Mouse (Mus musculus): ENCODE results near the gene Ano4. TPM values are rescaled to one million over a fixed set of nuclear protein-coding genes. Genes with fewer than 3 reads are reported as not detected.

Ano4 gene
- polyA plus RNA-seq, 1 experiment from 2014 or later: 0.48 TPM

DNA sequence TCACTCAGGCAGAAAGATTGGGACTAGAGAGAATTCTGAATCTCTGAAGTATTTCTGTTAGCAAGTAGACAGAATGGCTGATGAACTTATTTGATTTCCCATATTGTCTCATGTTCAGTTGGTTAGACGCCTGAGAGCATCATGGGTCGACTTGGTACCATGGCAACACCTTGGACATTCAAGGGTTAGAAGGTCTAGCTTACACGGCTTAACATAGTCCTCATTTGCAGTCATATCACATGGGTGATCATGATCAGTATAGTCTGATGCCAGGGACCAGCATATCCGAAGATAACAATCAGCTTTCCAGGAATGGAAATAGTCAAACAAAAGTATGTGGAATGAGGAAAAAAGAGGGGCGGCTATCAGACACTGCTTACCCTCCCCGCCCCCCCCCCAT lies 365.6 kb downstream of the Ano4 start:
- 80% methylated on average over 6 of the region's 6 CpGs for WGBS
- no peak for ATAC-seq

GRCm38 (mm10) chr10:88970951-88971725 lies 373.4 kb downstream of the Ano4 start:
- no peak overlapping the region for H3K4me2 ChIP-seq (replicated peaks)
- ATAC-seq: no peak
- H3K4me3 ChIP-seq (replicated peaks): no peak overlapping the region
- no peak overlapping the region for H3K27ac ChIP-seq
- H3K4me1 ChIP-seq (replicated peaks): no peaks in the 10 kb centered on the region
- WGBS: 74% methylated on average over 7 of the region's 7 CpGs
- H3K9me3 ChIP-seq: no peaks in the 10 kb centered on the region
- H3K27me3 ChIP-seq (replicated peaks): no peaks in the 10 kb centered on the region
- no peaks in the 10 kb centered on the region for H3K36me3 ChIP-seq
- H3K9ac ChIP-seq: no peak overlapping the region

More for the DNA sequence above, 365.6 kb downstream of the Ano4 start:
- Histone ChIP-seq H3K9ac (no peak overlapping the region), H3K4me3 (replicated peaks) (no peak overlapping the region), H3K36me3 (no peaks in the 10 kb centered on the region), H3K4me1 (replicated peaks) (no peaks in the 10 kb centered on the region), H3K9me3 (no peaks in the 10 kb centered on the region), H3K4me2 (replicated peaks) (no peak overlapping the region), H3K27me3 (replicated peaks) (no peaks in the 10 kb centered on the region), H3K27ac (no peak overlapping the region)

GRCm38 (mm10) chr10:88968586-88968985 lies 376.0 kb downstream of the Ano4 start:
- no peak for ATAC-seq
- Histone ChIP-seq H3K36me3 (no peaks in the 10 kb centered on the region), H3K9me3 (no peaks in the 10 kb centered on the region), H3K4me3 (replicated peaks) (no peak overlapping the region), H3K9ac (no peak overlapping the region), H3K27me3 (replicated peaks) (no peaks in the 10 kb centered on the region), H3K27ac (no peak overlapping the region), H3K4me1 (replicated peaks) (no peaks in the 10 kb centered on the region), H3K4me2 (replicated peaks) (no peak overlapping the region)
- WGBS: 83% methylated on average over 5 of the region's 5 CpGs

DNA sequence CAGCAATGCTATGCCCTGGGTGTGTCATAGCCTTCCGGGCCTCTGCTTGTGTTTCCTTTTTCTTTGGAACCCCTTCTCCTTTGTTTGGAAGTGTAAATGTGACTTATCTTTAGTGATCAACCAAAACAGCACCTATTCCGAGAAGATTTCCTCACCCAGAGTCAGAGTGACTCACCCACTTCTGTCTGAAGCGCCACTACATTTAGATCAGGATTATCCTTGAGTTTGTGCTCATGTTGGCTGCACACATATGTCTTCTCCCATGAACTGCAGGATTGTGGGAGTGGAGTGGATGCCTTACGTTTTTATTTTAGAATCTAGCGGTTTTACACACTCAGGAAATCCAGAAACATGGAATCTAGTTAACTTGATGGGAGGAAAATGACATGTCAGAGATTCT lies 383.8 kb downstream of the Ano4 start:
- ATAC-seq: no peak
- Histone ChIP-seq H3K4me3 (replicated peaks) (no peak overlapping the region), H3K4me1 (replicated peaks) (no peaks in the 10 kb centered on the region), H3K4me2 (replicated peaks) (no peak overlapping the region), H3K9ac (no peak overlapping the region), H3K27me3 (replicated peaks) (no peaks in the 10 kb centered on the region), H3K9me3 (no peaks in the 10 kb centered on the region), H3K27ac (no peak overlapping the region), H3K36me3 (no peaks in the 10 kb centered on the region)
- WGBS: 82% methylated on average over 5 of the region's 5 CpGs

DNA sequence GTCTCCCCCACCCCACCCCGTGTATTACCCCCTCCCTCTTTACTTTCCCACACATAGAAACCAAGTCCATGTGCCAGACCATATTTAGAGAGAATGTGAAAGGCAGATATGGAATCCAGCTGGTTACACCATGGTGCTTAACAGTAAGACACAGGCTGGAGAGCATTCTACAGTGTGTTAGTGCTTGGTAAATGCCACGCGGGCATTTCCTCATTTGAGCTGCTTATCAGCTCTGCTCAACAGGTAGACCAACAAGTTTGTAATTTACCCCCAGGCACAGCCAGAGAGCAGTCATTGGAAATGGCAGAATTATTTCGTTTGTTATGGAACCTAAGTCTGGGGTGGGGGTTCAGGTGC lies 394.3 kb downstream of the Ano4 start:
- no peak overlapping the region for H3K9ac ChIP-seq
- peak; percentile 80 for ATAC-seq
- 75% methylated on average over 4 of the region's 4 CpGs for WGBS
- no peak overlapping the region for H3K4me3 ChIP-seq (replicated peaks)
- H3K27ac ChIP-seq: no peak overlapping the region
- H3K4me1 ChIP-seq (replicated peaks): no peaks in the 10 kb centered on the region
- no peaks in the 10 kb centered on the region for H3K36me3 ChIP-seq
- no peak overlapping the region for H3K4me2 ChIP-seq (replicated peaks)
- no peaks in the 10 kb centered on the region for H3K9me3 ChIP-seq
- H3K27me3 ChIP-seq (replicated peaks): no peaks in the 10 kb centered on the region

- WGBS: 84% methylated on average over 12 of the region's 12 CpGs
- Histone ChIP-seq H3K27me3 (replicated peaks) (no peaks in the 10 kb centered on the region), H3K9ac (no peak overlapping the region), H3K4me1 (replicated peaks) (no peaks in the 10 kb centered on the region), H3K4me2 (replicated peaks) (no peak overlapping the region), H3K4me3 (replicated peaks) (no peak overlapping the region), H3K9me3 (no peaks in the 10 kb centered on the region), H3K27ac (no peak overlapping the region), H3K36me3 (no peaks in the 10 kb centered on the region)
- peak; percentile 99 for ATAC-seq
Measured at GRCm38 (mm10) chr10:88949649-88950296, 394.8 kb downstream of the Ano4 start.

Other genes with a start within 250 kb of the Ano4 start
- 14.8 and 18.6 TPM in 2 replicates for gene Gas2l3, start 99.2 kb upstream of the Ano4 start, polyA plus RNA-seq (2015; fragmentation: Nextera tagmentation; extraction: Ambion mirVana)
- 55.1 and 57.9 TPM in 2 replicates for gene Nr1h4, start 188.8 kb upstream of the Ano4 start, polyA plus RNA-seq (2015; fragmentation: Nextera tagmentation; extraction: Ambion mirVana)